Mouse (Mus musculus) thymus, adult 2 months (tissue): Measurements from ENCODE around the gene Hmgb3.

Source experiments
- CTCF ChIP-seq: fragments of 200-500 bp; IDR thresholded peaks from 2 replicates; pipeline ENCODE4 v1.5.1; 2012; ENCODE audit warnings: mild to moderate bottlenecking, control low read depth, low read length, moderate library complexity, borderline replicate concordance; ENCODE audit not compliant: control insufficient read depth, poor library complexity, insufficient read depth; ENCODE audit errors: extremely low read depth
- POLR2A ChIP-seq: fragments of 200-500 bp; IDR thresholded peaks from 2 replicates; pipeline ENCODE4 v1.6.1; 2012; ENCODE audit warnings: mild to moderate bottlenecking, low read length, control low read depth, moderate library complexity; ENCODE audit not compliant: control insufficient read depth, poor library complexity, insufficient read depth; ENCODE audit errors: extremely low read depth

GRCm38 (mm10) chrX:71528646-71529045 lies 27.1 kb upstream of the Hmgb3 start:
- TF ChIP-seq CTCF (no peak), POLR2A (no peak)
